Mouse (Mus musculus) megakaryocyte, adult 5-6 weeks (primary cell): ENCODE measurements around the gene Mrpl52. TPM values are rescaled to one million over a fixed set of nuclear protein-coding genes. Genes with fewer than 3 reads are reported as not detected.

Experiments
- ATAC-seq: 2 replicates; pipeline ENCODE4 v1.8.0; 2016; ENCODE audit warnings: mild to moderate bottlenecking, inconsistent platforms; ENCODE audit not compliant: poor library complexity, severe bottlenecking
- total RNA-seq, 2 experiments: library from RNA; stranded (forward) in 1 of 2; stranded (reverse) in 1 of 2; fragments of 153-499, 151-499 nt in 1 of 2; fragments of 221-1000, 200-1000 nt in 1 of 2; gene quantifications; 2 replicates each; pipeline versions ENCODE4 v1.2.3 to v1.2.4; 2015 to 2017

Mrpl52 gene
- total RNA-seq, 2 experiments from 2014 or later: 81.6 to 145 TPM

DNA sequence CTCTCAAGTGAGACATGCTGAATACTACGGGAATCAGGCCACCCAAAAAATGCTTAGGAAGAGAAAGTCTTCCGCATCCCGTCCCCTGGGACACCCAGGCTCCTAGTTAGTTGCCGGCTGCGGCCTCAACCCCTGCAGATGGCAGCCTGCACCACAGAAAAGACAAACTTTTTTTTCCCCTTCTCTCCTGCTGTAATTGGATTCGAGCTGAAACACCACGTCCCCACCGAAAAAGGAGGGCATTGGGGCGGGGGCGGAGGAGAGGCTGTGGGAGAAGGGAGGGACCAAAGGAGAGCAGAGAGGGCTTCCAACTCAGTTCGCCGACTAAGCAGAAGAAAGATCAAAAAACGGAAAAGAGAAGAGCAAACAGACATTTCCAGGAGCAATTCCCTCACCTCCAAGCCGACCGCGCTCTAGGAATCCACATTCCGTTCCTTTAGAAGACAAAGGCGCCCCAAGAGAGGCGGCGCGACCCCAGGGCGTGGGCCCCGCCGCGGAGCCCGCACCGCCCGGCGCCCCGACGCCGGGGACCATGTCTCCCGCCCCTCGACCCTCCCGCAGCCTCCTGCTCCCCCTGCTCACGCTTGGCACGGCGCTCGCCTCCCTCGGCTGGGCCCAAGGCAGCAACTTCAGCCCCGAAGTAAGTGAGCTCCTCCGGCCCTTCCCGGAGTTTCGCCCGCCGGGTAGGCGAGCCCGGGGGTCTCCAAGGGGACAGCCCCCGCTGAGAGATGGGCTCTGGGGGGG, 4.8 kb downstream of the Mrpl52 start, which contains the start of gene Mmp14:
Gene Mmp14, plus strand, starts transcription at position 279 of the 744 bp plus-strand sequence.
- no peak for ATAC-seq

DNA sequence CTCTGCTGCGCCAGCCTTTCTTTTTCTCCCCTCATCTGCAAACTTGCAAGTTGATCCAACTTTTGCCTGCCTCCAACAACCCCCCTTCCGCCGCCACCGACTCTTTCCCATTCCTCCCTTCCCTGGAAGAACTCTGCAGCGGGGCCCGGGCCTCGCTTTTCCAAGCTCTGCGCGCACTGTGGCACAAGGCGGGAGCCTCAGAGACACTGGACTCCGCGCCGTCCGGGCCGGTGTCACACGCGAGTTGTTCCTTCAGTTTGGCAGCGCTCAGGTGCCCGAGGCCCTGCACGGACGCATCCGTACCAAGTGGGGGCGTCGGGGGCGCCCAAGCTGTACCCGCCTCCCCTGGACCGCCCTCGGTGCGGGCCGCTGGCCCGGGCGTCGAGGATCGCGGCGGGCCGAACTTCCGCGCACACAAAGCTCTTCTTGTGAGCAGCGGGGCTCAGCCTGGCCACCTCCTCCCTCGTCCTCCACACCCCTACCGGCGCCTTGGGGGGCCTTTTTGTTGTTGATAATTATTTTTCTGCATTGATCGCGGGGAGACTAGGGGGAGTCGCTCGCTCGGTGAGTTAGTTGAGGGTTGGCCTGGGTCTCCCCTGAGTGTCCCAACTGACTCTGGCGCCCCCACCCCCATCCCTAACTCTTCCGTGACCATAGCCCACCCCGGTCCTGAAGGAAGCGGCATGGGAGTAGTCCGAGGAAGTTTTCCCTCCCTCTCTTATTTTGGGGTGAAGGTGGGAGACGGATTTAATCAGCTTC, 5.5 kb downstream of the Mrpl52 start:
- no peak; the same call in 1 of the 2 replicates for ATAC-seq

DNA sequence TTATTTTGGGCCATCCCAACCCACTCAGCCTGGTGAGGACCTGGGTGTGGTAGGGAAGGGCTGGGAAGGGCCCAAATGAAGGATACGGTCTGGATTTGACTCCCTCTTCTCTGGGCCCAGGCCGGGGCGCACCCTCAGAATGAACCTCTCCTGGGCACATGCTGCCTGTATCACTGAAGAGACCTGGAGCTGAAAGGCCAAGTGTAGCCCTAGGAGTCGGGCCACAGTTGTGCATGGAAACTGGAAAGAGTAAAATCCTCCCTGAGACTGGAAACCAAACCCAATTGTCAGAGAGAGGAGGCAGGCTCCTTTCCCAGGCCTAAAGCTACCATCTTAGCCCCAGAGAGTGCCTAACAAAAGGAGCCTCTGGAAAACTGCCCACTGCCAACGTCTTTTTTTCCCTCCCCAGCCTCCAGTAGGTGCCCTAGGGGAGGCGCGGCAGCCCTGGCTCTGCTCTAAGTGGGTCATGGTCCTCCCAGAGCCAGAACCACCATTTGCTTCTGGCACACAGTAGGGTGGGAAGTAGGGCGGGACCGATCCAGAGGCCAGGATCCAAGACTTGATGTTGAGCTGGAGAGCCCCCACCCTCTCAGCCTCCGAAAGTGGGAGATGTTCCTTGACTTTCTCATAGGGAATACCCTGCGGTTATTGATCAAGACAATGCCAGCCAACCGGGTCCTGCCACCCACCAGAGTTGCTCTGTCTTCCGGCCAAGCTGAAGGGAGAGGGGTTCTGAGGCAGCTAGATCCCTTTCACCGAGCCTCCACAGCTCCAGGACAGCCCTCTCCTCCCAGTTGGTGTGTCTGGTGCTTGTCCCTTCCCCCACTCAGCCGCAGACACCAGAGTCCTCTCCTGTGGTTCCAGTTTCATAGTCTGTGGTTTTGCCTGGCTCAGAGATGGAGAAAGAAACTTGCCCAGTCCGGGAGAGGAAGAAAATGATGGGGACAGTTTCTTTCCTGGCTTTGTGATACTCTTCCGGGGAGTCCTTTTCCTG, 6.4 kb downstream of the Mrpl52 start:
- peak; percentile 83 for ATAC-seq

DNA sequence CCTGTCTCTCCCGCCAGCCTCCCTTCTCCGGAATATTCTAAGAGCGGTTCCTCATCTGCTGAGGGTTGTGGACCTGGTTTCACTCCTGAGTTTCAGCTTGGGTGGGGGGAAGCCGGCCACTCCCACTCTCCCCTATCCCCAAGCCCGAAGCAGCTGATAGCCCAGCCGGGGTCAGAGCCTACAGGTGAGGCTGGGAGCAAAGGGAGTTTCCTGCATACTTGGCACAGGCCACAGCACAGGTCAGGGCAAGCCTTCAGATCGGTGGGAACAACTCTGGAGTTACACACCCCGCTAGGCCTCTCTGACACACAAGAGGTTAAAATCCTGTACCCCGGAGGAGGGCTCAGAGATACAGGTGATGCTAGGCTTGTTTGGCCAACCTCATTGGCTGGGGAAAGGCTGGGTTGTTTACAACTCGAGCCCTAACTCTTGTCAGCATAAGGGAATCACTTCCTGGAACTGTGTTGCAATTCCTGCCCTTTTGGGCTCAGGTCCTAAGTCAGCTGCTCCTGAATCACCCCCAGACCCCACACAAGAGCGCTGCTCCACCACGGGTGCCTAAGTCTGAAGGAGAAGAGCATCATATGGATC, 7.3 kb downstream of the Mrpl52 start:
- peak; percentile 7; the same call in 1 of the 2 replicates for ATAC-seq

DNA sequence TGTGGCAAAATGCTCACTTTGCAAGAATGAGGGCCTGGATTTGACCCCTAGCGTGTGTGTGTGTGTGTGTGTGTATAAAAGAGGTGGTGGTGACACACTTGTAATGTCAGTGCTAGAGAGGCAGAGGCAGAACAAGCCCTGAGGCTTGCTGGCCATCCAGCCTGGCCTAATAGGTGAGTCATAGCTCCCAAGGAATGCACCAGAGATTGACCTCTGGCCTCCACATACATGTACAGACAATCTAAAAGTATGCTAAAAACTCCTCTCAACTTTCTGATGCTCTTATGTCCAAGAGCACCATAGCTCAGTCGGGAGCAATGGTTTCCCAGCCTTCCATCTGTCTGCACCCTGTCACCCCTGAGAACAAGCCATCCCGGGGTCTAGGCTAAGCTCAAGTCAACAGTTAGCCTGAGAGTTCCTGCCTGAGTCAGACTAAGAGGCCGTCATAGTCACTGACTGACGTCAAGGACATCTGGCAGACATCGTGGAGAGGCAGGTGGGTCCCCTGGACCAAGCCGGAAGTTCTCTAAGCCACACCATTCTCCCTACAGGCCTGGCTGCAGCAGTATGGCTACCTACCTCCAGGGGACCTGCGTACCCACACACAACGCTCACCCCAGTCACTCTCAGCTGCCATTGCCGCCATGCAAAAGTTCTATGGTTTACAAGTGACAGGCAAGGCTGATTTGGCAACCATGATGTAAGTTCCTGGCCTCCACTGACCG, 8.6 kb downstream of the Mrpl52 start:
- no peak for ATAC-seq

DNA sequence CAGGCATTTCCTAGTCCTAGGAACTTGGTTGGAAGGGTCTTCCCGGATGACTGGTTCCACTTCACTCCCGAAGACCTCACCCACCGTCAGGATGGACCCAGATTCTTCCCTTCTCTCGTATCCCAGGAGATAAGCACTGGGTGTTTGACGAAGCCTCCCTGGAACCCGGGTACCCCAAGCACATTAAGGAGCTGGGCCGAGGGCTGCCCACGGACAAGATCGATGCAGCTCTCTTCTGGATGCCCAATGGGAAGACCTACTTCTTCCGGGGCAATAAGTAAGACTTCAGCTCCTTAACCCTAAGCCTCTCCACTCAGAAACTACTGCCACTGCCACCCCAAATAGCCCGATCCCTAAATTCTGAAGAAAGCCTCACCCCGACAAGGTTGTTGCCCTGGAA, 12.4 kb downstream of the Mrpl52 start:
- no peak for ATAC-seq

DNA sequence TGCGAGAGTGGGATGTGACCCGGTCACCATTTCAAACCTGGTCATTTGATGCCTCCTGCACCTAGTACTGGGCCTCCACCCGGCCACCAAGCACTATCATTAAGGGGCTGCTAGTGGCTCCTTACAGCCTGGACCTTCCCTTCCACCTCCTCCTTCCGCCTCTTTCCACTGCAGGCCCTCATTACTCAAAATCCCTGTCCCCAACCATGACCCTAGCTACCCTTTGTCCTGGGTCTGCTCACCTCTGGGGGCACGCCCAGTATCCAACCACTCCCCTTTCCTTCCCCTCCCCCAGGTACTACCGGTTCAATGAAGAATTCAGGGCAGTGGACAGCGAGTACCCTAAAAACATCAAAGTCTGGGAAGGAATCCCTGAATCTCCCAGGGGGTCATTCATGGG, 12.9 kb downstream of the Mrpl52 start:
- ATAC-seq: no peak

DNA sequence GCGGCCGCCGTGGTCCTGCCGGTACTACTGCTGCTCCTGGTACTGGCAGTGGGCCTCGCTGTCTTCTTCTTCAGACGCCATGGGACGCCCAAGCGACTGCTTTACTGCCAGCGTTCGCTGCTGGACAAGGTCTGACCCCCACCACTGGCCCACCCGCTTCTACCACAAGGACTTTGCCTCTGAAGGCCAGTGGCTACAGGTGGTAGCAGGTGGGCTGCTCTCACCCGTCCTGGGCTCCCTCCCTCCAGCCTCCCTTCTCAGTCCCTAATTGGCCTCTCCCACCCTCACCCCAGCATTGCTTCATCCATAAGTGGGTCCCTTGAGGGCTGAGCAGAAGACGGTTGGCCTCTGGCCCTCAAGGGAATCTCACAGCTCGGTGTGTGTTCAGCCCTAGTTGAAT, 13.8 kb downstream of the Mrpl52 start:
- ATAC-seq: no peak

DNA sequence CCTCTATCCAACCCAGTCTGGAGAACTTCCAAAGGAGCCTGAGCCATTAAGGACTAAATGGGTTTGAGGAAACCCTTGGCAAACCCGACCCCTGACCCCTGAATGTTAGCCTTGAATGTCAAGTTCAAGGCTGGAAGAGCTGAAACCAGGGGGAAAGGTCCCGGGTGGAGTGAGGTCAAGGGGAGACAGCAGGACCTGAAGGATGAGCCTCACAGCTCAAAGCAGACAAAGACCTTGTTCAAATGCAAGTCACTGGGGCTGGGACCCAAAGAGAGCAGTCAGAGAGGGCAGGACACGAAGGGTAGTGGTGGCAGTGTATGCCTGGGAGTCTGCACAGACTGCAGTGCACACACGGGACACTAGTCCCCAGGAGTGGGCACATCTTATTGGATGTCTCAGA, 14.7 kb downstream of the Mrpl52 start:
- ATAC-seq: no peak

DNA sequence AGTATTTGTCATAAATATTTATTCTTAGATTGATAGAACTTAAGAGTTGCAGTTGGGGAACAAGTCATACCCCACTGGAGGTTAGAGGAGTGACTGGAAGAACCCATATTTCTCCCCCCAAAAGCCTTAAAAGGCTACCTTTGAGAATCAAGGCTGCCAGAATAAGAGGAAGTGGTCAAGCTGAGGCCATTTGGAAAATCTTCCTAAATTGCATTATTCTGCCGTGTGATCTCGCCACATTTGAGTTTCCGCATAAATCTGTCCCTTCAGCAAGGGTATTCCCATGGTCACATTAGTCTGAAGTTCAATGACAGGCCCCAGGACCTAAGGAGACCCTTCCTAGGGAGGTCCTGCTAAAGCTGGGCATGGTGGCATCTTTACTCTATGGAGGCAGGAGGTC, 15.8 kb downstream of the Mrpl52 start:
- peak; percentile 69 for ATAC-seq

DNA sequence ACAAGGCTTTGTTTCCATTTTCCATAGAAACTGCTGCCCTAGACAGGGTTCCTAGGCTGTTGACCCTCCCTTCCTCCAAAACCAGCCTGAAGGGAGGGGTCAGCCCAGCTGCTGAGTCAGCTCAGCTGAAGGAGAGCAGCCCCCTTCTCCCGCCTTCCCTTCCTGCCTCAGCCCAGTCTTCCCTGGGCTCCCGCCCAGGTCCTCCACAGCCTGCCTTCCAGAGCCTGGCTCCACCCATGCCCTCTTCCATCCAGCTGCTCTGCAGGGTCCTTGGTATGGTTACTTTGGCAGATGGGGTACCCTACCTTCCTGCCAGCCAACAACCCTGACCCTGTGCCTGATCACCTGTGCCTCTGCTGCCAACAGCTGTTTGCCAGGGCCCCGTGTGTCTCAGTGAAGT, 16.5 kb downstream of the Mrpl52 start:
- ATAC-seq: no peak

DNA sequence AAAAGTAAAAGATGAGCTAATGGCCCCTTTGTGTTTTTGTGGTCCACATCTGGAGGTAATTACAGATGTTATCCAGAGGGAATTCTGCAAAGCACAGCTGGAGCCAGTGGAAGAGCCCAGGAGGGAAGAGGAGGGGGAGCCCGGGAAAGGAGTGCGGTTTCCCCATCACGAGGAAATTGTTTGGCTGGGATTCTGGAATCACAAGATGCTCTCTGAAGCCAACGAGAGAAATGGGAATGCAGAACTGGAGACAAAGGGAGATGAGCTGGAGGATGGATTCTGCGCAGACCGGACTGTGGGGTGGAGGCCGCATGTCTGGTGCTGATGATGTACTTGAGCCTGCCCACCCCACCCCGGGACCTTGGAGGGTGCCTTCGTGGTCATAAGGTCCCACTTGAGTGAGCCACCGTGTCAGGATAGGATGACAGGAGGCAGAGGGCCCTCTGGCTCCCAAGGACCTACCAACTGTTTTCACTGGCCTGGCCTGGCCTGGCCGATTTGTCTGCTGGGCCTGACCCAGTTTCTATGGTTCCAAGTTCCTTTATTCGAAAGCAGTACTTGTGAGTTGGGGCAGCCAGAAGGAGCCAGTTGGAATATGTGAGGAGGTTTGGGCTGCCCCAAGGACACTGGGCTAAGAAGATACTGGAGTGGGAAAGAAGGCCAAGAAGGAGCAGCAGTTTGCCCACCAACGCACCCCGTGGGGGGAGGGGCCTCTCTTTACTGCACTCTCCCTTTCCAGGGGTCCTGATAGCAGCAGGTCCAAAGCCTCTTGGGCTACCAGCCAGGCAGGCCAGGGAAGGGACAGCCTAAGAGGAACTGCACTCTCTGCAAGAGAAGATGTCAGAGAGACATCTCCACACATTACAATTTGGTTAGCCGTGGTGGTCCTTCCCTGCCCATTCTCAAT, 17.3 kb downstream of the Mrpl52 start:
- ATAC-seq: no peak

DNA sequence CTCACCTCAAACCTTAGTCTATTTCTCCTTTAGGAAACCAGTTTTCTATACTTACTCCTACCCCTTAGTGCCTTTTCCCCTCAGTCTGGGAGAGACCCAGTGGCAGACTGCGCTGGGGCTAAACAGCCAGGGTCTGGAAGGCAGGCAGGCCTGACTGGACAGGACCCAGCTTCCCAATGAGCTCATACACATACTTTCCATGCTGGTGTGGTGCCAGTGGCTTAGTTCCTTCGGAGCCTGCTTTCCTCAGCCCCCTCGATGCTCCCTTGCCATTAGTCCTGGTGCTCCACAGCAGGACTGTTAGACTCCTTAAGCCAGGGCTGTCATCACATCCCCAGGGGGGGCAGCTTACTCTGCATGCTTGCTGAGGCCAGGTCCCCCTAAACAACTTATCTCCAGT, 18.8 kb downstream of the Mrpl52 start:
- no peak for ATAC-seq

DNA sequence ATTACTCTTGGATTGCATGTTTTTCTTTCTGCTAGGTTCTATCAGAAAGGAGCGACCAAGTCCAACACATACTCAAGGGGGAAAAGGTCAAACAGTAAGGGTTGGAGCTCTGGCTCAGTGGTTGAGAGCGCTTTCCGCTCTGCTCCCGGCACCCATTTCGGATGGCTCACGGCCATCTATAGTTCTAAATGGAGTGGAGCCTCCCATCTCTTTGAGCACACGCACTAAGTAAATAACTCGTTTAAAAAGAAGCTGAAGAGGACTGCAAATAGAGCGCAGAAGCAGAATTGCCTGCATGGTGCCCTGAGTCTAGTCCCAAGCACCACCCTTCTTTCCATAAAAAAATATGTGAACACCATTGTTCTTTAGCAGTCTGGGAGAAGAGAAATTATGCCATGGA, 26.9 kb downstream of the Mrpl52 start:
- no peak for ATAC-seq

DNA sequence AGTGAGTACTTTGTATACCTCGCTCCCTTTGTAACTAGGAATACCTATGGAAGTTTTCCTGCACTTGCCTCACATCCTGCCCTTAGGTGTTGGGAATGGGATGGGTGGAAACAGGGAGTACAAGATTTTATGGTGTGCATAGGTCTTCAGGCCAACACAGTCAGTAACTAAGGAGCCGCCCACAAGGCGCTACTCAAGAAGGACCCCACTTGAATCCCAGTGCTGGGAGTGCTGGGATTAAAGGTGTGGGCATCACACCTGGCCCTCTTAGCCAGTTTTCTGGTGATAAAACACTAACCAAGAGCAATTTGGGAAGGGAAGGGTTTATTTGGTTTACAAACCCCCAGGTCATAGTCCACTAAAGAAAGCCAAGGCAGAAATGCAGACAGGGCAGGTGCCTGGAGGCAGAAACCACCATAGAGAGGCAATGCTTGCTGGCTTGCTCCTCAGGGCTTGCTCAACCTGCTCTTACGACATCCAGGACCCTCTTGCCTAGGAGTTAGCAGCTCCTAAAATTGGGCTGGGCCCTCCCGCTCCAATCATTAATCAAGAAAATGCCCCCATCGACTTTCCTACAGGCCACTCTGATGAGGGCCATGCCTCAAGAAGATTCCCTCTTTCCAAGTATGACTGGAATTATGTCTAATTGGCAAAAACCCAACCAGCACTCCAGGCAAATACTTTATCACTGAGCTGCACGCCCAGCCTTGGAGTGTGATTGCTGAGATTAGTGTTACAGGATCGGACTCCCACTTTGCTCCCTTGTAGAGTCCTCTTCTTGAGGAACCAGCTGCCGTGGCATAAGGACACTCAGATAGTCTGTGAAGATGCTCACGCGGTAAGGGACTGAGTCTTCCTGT, 28.2 kb downstream of the Mrpl52 start:
- no peak for ATAC-seq

DNA sequence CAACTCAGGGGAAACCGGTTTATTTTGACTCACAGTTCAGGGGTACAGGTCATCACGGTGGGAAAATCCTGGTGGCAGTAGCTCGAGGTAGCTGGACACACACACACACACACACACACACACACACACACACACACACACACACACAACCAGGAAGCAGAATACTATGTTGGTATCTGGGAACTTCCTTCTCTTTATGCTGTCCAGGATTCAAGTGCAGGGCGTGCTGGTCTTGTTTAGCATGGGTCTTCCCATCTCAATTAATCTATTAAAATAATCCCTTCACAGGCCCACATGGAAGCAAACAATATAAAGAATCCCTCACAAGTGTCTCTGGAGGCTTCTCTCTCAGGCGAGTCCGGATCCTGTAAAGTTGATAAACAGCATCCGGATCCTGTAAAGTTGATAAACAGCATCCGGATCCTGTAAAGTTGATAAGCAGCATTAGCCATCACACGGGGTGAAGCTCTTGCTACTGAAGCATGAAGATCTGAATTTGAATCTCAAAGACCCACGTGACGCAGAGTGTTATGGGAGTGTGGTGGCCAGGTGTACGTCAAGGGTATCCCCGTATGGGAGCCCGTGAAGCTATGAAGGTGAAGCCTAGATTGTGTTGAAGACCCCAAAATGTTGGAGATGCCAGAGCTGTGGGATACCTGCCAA, 31.3 kb downstream of the Mrpl52 start:
- no peak for ATAC-seq

DNA sequence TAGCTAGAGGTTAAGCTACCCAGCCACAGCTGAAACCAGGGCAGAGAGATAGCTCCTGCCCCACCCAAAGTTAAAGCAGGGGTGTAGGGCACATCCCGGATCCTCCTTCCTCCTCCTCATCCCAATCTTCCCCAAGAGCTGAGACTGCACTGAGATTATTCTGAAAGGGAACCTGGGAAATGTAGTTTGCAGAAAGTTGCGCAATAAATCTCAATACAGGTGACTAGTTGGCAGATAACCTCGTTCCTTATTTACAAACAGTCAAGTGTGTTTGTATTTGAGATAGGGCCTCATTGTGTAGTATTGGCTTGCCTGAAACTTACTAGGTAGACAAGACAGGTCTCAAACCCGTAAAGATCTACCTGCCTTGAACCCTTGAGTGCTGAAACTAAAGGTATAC, 35.4 kb downstream of the Mrpl52 start:
- ATAC-seq: no peak
